10 mouse cellular contexts compared by ENCODE assay signal in the genomic region with DNA sequence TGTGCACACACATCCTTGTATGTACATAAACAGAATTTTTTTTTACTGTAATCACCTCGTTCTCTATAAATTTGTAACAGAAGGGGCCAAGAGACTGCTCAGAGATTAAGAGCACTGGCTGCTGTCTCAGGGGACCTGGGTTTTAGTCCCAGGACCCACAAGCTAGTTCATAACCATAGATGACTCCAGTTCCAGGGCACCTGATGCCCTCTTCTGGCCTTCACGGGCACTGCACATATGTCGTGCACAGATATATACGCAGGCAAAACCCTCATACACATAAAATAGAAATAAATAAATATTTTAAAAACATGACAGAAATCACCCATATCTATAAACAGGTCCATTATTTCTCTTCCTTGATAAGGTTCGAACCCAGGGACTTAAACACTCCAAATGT.
DNase-seq lines count a peak whose midpoint lies in the region; ATAC-seq and TF ChIP-seq lines count a peak whose summit lies in the region.
"Had no signal": no experiment of that assay in that cellular context is flagged by ENCODE, and none has a peak within 500 bp of the region (broad histone marks: within the 10 kb centered on the region; RNA-seq: fewer than 3 reads in every experiment).

No protein-coding gene starts in this region.

- peak; percentile 45 for TF ChIP-seq CTCF in heart, postnatal 0 days (IDR thresholded peaks at IDR 0.05; ENCODE audit: low read depth)

- intact Hi-C loops in heart, postnatal 25 days (cut with DNase I), result no loop called here
- intact Hi-C loops in left cerebral cortex, postnatal 4 days (cut with DNase I), result no loop called here

- 0 out of 2 replicates have a peak, but pooled peaks cover 4% of the 10 kb centered on the region for H3K27me3 ChIP-seq in heart, postnatal 0 days (ENCODE audit: control insufficient read depth, insufficient read depth, low read length)
- H3K27me3 ChIP-seq in midbrain, embryonic 10.5 days (ENCODE audit: low read depth, poor library complexity, severe bottlenecking), result peaks cover 64% of the 10 kb centered on the region
- H3K27me3 ChIP-seq in midbrain, embryonic 16.5 days (ENCODE audit: control insufficient read depth, insufficient read depth, low read depth, low read length), result no peaks in the 10 kb centered on the region

- WGBS in heart, postnatal 0 days, result 95% methylated on average over 5 of the region's 5 CpGs
- WGBS in midbrain, embryonic 10.5 days, result 84% methylated on average over 5 of the region's 5 CpGs
- 89% methylated on average over 5 of the region's 5 CpGs for WGBS in midbrain, embryonic 16.5 days

- no peak overlapping the region for H3K4me2 ChIP-seq in heart, postnatal 0 days (ENCODE audit: low read depth, low read length)
- H3K4me2 ChIP-seq in midbrain, embryonic 16.5 days (ENCODE audit: low read length), result no peak overlapping the region

- H3K9me3 ChIP-seq in heart, postnatal 0 days (replicated peaks; ENCODE audit: control insufficient read depth, low read length), result no peaks in the 10 kb centered on the region
- no peaks in the 10 kb centered on the region for H3K9me3 ChIP-seq in midbrain, embryonic 10.5 days (replicated peaks)
- H3K9me3 ChIP-seq in midbrain, embryonic 16.5 days (replicated peaks; ENCODE audit: control insufficient read depth, low read length, poor library complexity, severe bottlenecking), result no peaks in the 10 kb centered on the region

- 0 out of 2 replicates have a peak, but pooled peaks cover 4% of the 10 kb centered on the region for H3K4me1 ChIP-seq in heart, postnatal 0 days (ENCODE audit: control insufficient read depth, insufficient read depth)
- H3K4me1 ChIP-seq in midbrain, embryonic 10.5 days, result peaks cover 18% of the 10 kb centered on the region
- H3K4me1 ChIP-seq in midbrain, embryonic 16.5 days (ENCODE audit: control insufficient read depth, insufficient read depth, low read length), result peaks cover 4% of the 10 kb centered on the region

- no peak overlapping the region for H3K9ac ChIP-seq in heart, postnatal 0 days (replicated peaks; ENCODE audit: low read depth, low read length)
- H3K9ac ChIP-seq in midbrain, embryonic 16.5 days (ENCODE audit: low read depth, low read length), result no peak overlapping the region

- no peak for DNase-seq in heart, postnatal 0 days (ENCODE audit: low spot score)
- no peak for DNase-seq in heart, postnatal 25 days (ENCODE audit: low spot score)
- peak; percentile 34 for DNase-seq in midbrain, embryonic 10.5 days (ENCODE audit: low spot score)
- DNase-seq in adipocyte (ENCODE audit: low spot score), result peak; percentile 29
- peak; percentile 31 for DNase-seq in thymus, postnatal 14 days
- DNase-seq in right cerebral cortex, adult 2 months (ENCODE audit: low spot score in 2 of 2), result no peak
- DNase-seq in left cerebral cortex, postnatal 4 days, result no peak
- DNase-seq: embryo, embryonic 11 days; right cerebral cortex, adult 18-20 months had no signal

- ATAC-seq in heart, postnatal 0 days (ENCODE audit: insufficient read depth, low read depth), result no peak
- no peak for ATAC-seq in midbrain, embryonic 16.5 days

- TF ChIP-seq EP300 in heart, postnatal 0 days (IDR thresholded peaks at IDR 0.05; ENCODE audit: low read depth), result no peak

- H3K36me3 ChIP-seq in heart, postnatal 0 days (replicated peaks; ENCODE audit: control insufficient read depth, insufficient read depth, low read length), result no peaks in the 10 kb centered on the region
- no peaks in the 10 kb centered on the region for H3K36me3 ChIP-seq in midbrain, embryonic 10.5 days
- H3K36me3 ChIP-seq in midbrain, embryonic 16.5 days (ENCODE audit: control insufficient read depth, insufficient read depth, low read length), result no peaks in the 10 kb centered on the region

- H3K27ac ChIP-seq in heart, postnatal 0 days (ENCODE audit: low read depth), result no peak overlapping the region
- H3K27ac ChIP-seq in midbrain, embryonic 10.5 days (replicated peaks), result no peak overlapping the region
- no peak overlapping the region for H3K27ac ChIP-seq in midbrain, embryonic 16.5 days (ENCODE audit: low read length)

- no peak overlapping the region for H3K4me3 ChIP-seq in heart, postnatal 0 days (ENCODE audit: low read depth, low read length)
- no peak overlapping the region for H3K4me3 ChIP-seq in midbrain, embryonic 10.5 days
- H3K4me3 ChIP-seq in midbrain, embryonic 16.5 days (ENCODE audit: low read depth, low read length), result no peak overlapping the region

Comparison
In these comparisons a context has a peak if more than half of its experiments do, and no peak if none do; other contexts are left out.
1. DNase-seq: peak in midbrain, embryonic 10.5 days (single experiment), adipocyte (single experiment) and thymus, postnatal 14 days (single experiment); none in heart, postnatal 0 days (single experiment), heart, postnatal 25 days (single experiment), right cerebral cortex, adult 2 months (0 of 2) and left cerebral cortex, postnatal 4 days (single experiment).